Mouse (Mus musculus): ENCODE measurements around the gene Chd6.
"Not testable (repeated sequence)": the region's sequence is repeated elsewhere in the genome, so short reads cannot be mapped to it uniquely, and the experiment has no call there.

The Chd6 gene

GRCm38 (mm10) chr2:160981791-160982190 is 127.1 kb downstream of the Chd6 start:
- no peak for DNase-seq

- no peak for DNase-seq
Measured at GRCm38 (mm10) chr2:160978651-160979050, 130.2 kb downstream of the Chd6 start.

GRCm38 (mm10) chr2:160977248-160977647 is 131.6 kb downstream of the Chd6 start:
- no peak for DNase-seq

- no peak for DNase-seq
Measured at GRCm38 (mm10) chr2:160973648-160974215, 135.1 kb downstream of the Chd6 start.

- DNase-seq: no peak
Measured at GRCm38 (mm10) chr2:160972103-160972792, 136.6 kb downstream of the Chd6 start.

GRCm38 (mm10) chr2:160962149-160962548 is 146.7 kb downstream of the Chd6 start:
- DNase-seq: no peak

- no peak for DNase-seq
Measured at GRCm38 (mm10) chr2:160960956-160961646, 147.8 kb downstream of the Chd6 start.

DNA sequence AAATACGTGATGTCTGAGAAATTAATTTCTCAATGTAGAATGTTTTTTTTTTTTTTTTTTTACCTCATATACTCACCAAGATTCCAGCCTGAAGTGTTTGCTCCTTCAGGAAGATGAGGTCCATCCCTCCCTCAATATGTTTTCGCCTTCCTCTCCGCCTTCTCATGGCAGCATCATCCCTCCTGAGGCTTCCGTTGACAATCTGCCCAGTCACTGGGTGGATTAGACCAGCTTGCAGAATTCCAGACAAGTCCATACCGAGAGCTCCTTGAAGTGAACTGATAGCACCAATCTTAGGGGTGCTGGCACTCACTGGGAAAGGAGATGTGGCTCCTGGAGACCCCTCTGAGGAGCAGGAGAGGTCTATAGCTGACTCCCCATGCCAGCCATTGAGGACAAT is 149.0 kb downstream of the Chd6 start:
- DNase-seq: no peak

GRCm38 (mm10) chr2:160958737-160959136 is 150.1 kb downstream of the Chd6 start:
- DNase-seq: no peak

- not testable (repeated sequence) for DNase-seq
Measured at GRCm38 (mm10) chr2:160957801-160958200, 151.1 kb downstream of the Chd6 start.

DNA sequence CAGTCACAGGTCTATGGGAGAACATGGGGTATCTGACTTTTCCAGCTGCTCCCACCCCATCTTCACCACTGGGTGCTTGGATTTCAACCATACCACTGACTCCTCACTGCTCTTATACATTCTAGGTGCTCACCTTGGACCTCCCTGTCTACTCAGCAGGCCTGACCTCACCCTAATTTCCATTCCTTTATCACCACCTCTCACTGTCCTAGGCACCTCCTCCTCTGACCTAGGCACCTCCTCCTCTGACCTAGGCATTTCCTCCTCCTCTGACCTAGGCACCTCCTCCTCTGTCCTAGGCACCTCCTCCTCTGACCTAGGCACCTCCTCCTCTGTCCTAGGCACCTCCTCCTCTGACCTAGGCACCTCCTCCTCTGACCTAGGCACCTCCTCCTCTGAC is 151.6 kb downstream of the Chd6 start:
- not testable (repeated sequence) for DNase-seq

GRCm38 (mm10) chr2:160955331-160955730 is 153.5 kb downstream of the Chd6 start:
- DNase-seq: no peak

DNA sequence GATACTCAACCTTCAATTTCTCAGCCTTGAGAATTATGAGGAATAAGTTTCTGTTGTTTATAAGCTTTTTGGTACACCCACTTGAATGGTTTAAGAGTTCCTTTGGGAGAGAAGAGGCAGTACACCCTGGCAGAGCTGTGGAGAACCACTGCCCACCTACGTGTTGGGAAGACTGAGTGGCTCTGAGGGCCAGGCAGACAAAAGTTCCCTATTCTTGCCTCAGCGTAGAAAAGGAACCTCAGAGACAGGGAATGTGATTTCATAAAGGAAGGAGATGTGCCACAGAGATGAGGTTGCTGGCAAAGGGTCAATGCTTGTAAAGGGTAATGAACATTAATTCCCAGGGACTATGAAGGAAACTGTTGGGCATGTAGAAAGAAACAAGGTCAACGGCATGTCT is 154.3 kb downstream of the Chd6 start:
- DNase-seq: no peak

DNA sequence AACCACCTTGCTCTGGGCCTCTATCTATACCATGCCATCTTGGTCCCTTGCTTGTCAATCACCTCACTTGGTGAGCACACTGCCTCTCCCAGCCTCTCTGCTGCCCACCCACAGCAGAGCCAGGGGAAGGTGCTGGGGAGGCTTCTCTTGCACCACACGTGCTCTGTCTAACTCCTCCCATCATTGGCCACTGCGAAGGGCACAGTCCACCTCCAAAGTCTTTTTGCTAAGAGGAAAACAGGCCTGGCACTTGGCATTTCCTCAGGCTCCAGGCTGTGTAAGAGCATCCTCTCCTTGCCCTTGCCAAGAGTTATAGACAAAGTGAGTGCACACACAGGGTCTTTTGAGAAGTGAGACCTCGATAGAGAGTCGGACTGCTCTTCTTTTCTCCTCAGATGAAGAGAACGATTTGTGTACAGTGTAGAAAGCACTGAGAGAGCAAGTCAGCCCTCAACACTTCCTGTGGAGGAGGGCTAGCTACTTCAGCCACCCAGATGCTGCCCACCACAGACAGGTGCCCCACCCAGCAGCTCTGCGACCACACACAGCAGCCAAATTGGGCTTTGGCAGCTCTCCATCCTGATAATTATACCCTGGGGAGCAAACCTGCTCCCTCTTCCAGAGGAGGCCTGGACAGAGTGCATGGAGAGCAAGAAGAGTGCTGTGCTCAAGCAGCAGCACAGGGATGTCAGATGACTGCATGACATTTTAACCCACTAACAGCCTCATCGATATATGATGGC is 155.6 kb downstream of the Chd6 start:
- no peak for DNase-seq

GRCm38 (mm10) chr2:160951595-160951994 is 157.3 kb downstream of the Chd6 start:
- no peak for DNase-seq

DNA sequence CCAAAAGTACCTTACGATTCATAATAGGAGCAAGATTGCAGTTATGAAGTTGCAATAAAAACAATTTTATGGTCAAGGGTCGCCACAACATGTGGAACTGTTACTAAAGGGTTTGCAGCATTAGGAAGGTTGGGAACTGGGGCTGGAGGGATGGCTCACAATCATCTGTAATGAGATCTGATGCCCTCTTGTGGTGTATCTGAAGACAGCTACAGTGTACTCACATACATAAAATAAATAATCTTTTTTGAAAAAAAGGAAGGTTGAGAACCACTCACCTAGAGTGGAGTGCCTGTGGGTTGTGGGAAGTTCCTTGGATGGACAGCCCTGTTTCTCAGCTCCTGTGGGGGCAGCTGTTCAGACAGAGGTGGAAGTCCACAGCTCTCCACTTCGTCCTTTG is 166.4 kb downstream of the Chd6 start:
- DNase-seq: no peak

DNA sequence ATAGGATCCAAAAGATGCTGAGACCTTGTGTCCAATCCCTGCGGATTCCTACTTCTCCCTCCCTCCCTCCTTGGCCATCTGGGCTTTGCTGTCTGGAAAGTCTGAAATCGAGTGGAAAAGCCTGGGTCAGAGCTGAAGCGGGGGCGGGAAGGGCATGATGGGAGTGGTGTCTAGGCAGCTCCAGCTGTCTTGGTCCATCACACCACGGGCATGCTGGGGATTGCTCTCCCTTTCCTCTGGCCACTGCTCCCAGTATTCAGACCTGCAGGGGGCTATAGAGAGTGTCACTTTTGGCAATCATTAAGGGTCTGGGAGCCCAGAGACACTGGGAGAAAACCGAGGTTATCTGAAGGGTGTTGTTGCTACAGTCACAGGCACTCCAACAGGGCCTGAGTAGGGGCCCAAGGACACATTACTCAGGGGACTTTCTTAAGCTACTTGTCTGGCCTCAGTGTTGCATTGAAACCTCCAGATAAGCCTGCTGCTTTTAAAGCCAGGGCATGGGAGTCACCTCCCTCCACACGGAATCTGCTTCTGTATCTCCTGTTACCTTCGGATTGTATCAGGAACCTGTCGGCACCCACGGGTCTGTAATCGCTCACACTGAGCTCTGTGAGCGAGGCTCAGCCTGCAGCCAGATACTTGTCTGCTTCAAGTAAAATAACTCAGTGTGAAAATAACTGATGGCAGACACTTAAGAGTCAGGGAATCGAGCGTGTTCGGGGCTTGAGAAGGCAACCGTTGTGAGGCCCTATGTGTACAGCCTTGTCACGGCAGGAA is 167.8 kb downstream of the Chd6 start:
- no peak for DNase-seq

- no peak for DNase-seq
Measured at GRCm38 (mm10) chr2:160934451-160934850, 174.4 kb downstream of the Chd6 start.

DNA sequence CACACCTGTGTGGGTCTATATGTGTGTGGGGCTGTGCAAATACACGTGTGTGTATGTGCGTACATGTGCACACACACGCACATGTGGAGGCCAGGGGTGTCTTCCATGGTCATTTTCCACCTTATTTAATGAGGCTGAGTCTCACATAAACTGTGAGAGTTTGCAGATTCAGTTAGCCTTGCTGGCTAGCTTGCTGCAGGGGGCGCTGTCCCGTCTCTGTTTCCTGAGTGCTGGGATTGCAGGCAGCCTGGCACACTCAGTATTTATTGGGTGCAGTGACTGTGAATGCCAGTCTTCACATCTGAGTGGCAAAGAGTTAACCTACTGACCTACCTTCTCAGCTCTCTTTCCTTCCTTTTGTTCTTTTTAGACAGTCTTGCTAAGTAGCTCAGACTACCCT is 175.0 kb downstream of the Chd6 start:
- DNase-seq: no peak

DNA sequence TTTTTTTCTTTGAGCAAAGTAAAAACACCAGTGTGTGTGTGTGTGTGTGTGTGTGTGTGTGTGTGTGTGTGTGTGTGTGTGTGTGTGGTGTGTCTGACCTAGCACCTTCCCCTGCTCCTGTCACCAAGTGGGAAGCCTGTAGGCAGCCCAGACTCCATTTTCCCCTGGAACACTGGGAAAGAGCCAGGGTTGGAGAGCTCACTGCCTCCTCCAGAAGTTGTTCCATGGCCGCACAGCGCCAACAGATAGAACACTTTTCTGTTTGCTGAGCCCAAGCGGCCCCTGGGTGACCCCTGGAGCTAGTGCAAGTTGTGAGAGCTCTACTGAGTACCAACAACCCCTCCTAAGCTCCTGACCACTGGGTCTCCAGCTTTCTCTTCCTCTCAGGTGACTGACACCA is 175.9 kb downstream of the Chd6 start:
- no peak for DNase-seq

DNA sequence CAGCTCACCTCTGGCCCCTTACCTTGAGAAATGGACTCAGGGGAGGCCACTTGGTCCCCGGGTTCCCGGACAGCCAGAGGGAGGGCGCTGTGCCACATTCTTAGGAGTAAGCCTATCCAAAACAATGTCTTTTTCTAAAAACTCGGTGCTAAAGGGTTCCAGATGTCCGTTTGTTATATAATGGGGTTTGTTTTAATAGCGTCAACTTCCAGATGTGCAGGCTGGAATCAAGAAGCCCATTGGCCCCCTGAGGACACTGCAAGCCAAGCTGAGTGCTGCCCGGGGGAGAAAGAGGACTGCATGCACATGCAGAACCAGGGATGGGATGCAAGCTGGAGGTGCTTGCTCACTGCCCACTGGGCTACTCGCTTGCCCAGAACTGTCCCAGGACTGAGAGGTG is 176.6 kb downstream of the Chd6 start:
- no peak for DNase-seq

- no peak for DNase-seq
Measured at GRCm38 (mm10) chr2:160931378-160931777, 177.5 kb downstream of the Chd6 start.

- no peak for DNase-seq
Measured at GRCm38 (mm10) chr2:160925203-160925602, 183.7 kb downstream of the Chd6 start.

All from right cerebral cortex, postnatal 25 days (tissue).